Mouse (Mus musculus) C2C12 (cell line): Measurements from ENCODE around the gene Denr. TPM values are rescaled to one million over a fixed set of nuclear protein-coding genes. Genes with fewer than 3 reads are reported as not detected.

Experiments used
- H3K27me3 ChIP-seq: one replicate; pipeline ENCODE4 v1.6.1; 2011; ENCODE audit not compliant: control insufficient read depth, insufficient read depth, insufficient read length
- H3K36me3 ChIP-seq: one replicate; pipeline ENCODE4 v1.6.1; 2011; ENCODE audit not compliant: control insufficient read depth, insufficient read depth
- H3K4me3 ChIP-seq: one replicate; pipeline ENCODE4 v1.5.1; 2011; ENCODE audit warnings: mild to moderate bottlenecking, control low read depth; ENCODE audit not compliant: poor library complexity, insufficient read depth, severe bottlenecking
- H3K79me2 ChIP-seq: one replicate; pipeline ENCODE4 v1.6.1; 2011; ENCODE audit not compliant: control insufficient read depth, insufficient read depth
- H3K79me3 ChIP-seq: one replicate; pipeline ENCODE4 v1.6.1; 2011; ENCODE audit warnings: low read depth, control low read depth
- H3ac ChIP-seq: one replicate; pipeline ENCODE3; 2011; ENCODE audit warnings: low read depth; ENCODE audit not compliant: control insufficient read depth, insufficient read length
- CEBPB ChIP-seq: IDR thresholded peaks from one replicate; pipeline ENCODE4 v1.6.1; 2011; ENCODE audit warnings: low read depth, mild to moderate bottlenecking, control low read depth, moderate library complexity
- CTCF ChIP-seq: IDR thresholded peaks from one replicate; pipeline ENCODE4 v1.5.1; 2011; ENCODE audit not compliant: control insufficient read depth, insufficient read depth, insufficient read length
- FOSL1 ChIP-seq: IDR thresholded peaks from one replicate; pipeline ENCODE4 v1.8.0; 2011; ENCODE audit warnings: mild to moderate bottlenecking, low read length; ENCODE audit not compliant: poor library complexity, insufficient read depth, severe bottlenecking
- MAX ChIP-seq: IDR thresholded peaks from one replicate; pipeline ENCODE4 v1.6.1; 2011; ENCODE audit warnings: mild to moderate bottlenecking, control low read depth
- MYOD1 ChIP-seq: IDR thresholded peaks from one replicate; pipeline ENCODE4 v1.6.1; 2011; ENCODE audit warnings: low read depth; ENCODE audit not compliant: control insufficient read depth, insufficient read length
- MYOG ChIP-seq: IDR thresholded peaks from one replicate; pipeline ENCODE4 v1.6.1; 2011; ENCODE audit not compliant: control insufficient read depth, insufficient read length; ENCODE audit errors: extremely low read depth
- USF1 ChIP-seq: IDR thresholded peaks from one replicate; pipeline ENCODE4 v1.6.1; 2011; ENCODE audit warnings: low read depth, mild to moderate bottlenecking, control low read depth, moderate library complexity
- polyA plus RNA-seq: library from polyadenylated mRNA; unstranded; fragments of >200 nt; fragmentation: generic; extraction: Trizol; gene quantifications from one replicate; pipeline ENCODE4 v1.2.1, GENCODE M21; 2012; ENCODE audit warnings: missing spikeins

Denr gene
- polyA plus RNA-seq, 1 experiment: 77.0 TPM

DNA sequence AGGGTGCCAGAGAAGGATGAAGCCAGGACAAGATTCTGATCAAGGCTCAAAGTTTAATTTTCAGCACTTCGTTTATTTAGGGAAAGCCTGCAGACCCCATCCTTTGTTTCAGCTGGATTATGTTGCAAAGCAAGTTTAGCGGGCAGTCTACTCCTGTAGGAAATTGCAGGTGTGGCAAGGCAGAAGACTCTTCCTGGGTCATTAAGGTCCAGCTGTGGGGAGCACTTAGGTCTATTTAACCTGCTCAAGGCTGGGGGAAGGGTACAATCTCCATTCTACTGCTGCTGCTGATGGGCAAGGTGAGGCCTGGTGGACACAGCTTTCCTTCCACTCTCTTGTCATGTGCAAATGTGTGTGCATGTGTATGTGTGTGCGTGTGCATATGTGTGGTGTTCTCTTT is 52.0 kb downstream of the Denr start:
- Histone ChIP-seq H3K36me3 (no peaks in the 10 kb centered on the region), H3K79me3 (no peaks in the 10 kb centered on the region), H3K4me3 (no peak overlapping the region), H3K79me2 (no peaks in the 10 kb centered on the region), H3K27me3 (no peaks in the 10 kb centered on the region), H3ac (no peak overlapping the region)
- no peak for TF ChIP-seq FOSL1
- TF ChIP-seq CEBPB: no peak
- no peak for TF ChIP-seq CTCF
- TF ChIP-seq MYOD1: no peak
- TF ChIP-seq USF1: no peak
- TF ChIP-seq MAX: no peak
- TF ChIP-seq MYOG: no peak

DNA sequence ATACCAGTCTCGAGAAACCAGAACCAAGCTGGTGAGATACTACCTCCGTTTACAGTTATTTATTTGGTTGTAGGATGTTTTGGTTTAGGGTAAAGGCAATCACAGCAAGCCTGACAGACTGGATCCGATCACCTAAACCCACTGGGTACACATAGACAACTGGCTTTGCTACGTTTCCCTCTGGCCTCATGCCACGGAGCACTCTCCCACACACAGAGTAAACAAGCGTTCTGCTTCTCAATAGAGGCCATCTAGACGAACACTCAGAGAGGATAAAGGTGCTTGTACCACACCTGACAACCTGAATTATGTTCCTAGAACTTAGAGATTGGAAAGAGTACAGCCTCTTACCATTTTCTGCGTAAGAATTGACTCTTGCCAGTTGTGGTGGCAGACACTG is 53.2 kb downstream of the Denr start:
- TF ChIP-seq USF1 (no peak), MYOG (no peak), FOSL1 (no peak), CTCF (no peak), MAX (no peak), MYOD1 (no peak), CEBPB (no peak)
- Histone ChIP-seq H3K4me3 (no peak overlapping the region), H3K79me3 (no peaks in the 10 kb centered on the region), H3K79me2 (no peaks in the 10 kb centered on the region), H3K36me3 (no peaks in the 10 kb centered on the region), H3ac (no peak overlapping the region), H3K27me3 (no peaks in the 10 kb centered on the region)

DNA sequence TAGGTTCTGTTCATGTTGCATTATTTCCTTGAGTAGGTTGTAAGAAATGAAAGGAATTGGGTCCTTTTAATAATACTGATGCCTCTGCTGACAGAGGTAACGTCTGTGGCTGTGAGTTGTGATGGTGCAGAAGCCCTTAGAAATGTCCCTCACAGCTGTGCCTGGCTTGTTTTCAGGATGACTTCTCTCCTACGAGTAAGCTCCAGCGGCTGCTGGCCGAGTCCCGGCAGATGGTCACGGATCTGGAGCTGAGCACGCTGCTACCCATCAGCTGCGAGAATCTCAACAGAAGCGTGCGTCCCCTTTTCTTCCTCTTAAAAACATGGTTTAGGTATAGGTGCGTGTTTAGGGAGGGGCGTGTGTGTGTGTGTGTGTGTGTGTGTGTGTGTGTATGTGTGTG is 54.1 kb downstream of the Denr start:
- Histone ChIP-seq H3K79me3 (no peaks in the 10 kb centered on the region), H3K36me3 (no peaks in the 10 kb centered on the region), H3ac (no peak overlapping the region), H3K79me2 (no peaks in the 10 kb centered on the region), H3K4me3 (no peak overlapping the region), H3K27me3 (no peaks in the 10 kb centered on the region)
- TF ChIP-seq CEBPB (no peak), USF1 (no peak), CTCF (no peak), MYOG (no peak), MAX (no peak), FOSL1 (no peak), MYOD1 (no peak)

DNA sequence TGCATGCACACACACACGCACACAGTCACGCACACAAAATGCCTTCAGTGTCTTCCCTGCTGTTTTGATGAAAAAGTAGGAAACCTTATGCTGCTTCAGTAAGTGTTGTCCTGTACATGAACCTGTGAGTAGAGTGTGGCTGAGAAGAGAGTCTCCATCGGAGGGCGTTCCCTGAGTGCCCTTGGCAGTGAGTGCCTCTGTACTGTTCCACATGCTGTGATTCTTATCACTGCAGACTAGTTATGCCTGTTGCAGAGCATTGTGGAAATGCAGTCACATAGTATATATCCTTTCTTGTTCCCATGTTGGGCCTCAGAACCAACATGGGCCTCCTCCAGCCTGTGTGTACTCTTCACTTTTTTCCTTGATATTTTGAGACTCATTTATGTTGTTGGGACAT is 57.2 kb downstream of the Denr start:
- H3K27me3 ChIP-seq: no peaks in the 10 kb centered on the region
- H3ac ChIP-seq: no peak overlapping the region
- no peak for TF ChIP-seq MYOD1
- TF ChIP-seq MYOG: no peak
- TF ChIP-seq FOSL1: no peak
- TF ChIP-seq CTCF: no peak
- no peak for TF ChIP-seq CEBPB
- TF ChIP-seq USF1: no peak
- no peaks in the 10 kb centered on the region for H3K79me3 ChIP-seq
- H3K79me2 ChIP-seq: no peaks in the 10 kb centered on the region
- no peak overlapping the region for H3K4me3 ChIP-seq
- H3K36me3 ChIP-seq: no peaks in the 10 kb centered on the region

DNA sequence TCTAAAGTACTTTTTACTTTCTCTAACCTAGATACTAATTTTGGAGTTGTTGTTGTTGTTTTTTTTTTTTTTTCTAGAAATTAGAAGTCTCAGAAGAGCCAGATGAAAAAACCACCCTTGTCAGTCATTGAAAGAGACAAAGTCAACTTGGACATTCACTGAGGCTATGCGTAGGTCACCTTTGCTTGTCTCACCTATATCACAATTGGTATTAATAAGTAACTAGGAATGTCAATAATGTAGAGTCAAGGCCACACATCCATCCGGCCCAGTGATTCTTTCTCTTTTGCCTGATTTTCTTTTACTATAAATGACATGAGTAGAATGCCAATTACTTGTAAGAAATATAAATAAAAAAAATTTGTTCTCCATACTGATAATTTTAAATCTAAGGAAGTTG is 59.8 kb downstream of the Denr start:
- no peak for TF ChIP-seq MAX
- TF ChIP-seq CTCF: no peak
- no peaks in the 10 kb centered on the region for H3K36me3 ChIP-seq
- H3ac ChIP-seq: no peak overlapping the region
- H3K27me3 ChIP-seq: no peaks in the 10 kb centered on the region
- H3K4me3 ChIP-seq: no peak overlapping the region
- no peaks in the 10 kb centered on the region for H3K79me3 ChIP-seq
- no peaks in the 10 kb centered on the region for H3K79me2 ChIP-seq

DNA sequence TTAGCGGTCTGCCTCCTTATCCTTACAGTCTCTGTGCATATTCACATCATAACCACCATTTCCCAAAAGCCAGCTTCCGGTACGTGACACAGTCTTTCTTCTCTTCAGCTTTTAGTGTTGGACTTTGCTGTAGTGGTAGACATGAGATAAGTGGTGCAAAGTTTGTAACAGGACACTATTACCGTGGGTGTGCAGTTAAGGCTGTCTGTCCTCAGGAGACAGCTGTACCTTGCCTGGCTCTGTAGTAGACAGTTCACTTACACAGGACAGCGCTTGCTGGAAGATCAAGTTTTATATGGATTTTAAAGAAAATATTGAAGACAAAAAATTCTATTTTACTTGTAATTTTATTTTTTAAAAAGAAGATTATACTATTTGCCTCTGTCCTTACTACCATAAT is 61.5 kb downstream of the Denr start:
- no peaks in the 10 kb centered on the region for H3K27me3 ChIP-seq
- H3ac ChIP-seq: no peak overlapping the region
- no peak for TF ChIP-seq MYOG
- H3K79me2 ChIP-seq: no peaks in the 10 kb centered on the region
- no peaks in the 10 kb centered on the region for H3K36me3 ChIP-seq
- no peaks in the 10 kb centered on the region for H3K79me3 ChIP-seq
- H3K4me3 ChIP-seq: no peak overlapping the region

DNA sequence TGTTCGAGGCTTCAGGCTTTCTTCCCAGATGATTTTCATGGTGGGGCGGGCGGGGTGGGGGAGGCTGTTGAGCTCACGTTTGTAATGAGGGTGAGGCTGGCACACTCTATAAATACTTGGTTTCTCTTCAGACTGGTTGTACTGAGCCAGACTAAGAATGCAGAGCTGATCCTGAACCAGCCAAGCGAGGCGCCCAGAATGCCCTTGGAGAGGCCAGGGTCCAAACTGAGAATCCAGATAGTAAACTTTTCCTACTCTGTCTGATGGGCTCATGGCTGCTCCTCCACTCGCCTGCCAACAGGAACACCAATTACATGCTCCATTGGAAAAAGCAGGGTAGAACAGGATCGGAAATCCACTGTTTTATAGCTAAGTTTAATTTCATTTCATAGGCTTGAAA is 62.2 kb downstream of the Denr start:
- no peak overlapping the region for H3ac ChIP-seq
- no peaks in the 10 kb centered on the region for H3K27me3 ChIP-seq
- H3K79me2 ChIP-seq: peaks cover 3% of the 10 kb centered on the region

More for the DNA sequence above, 62.2 kb downstream of the Denr start:
- H3K4me3 ChIP-seq: no peak overlapping the region
- TF ChIP-seq MAX (no peak), USF1 (no peak), FOSL1 (no peak), CEBPB (no peak), MYOG (no peak), CTCF (no peak), MYOD1 (no peak)
- H3K79me3 ChIP-seq: peaks cover under 1% of the 10 kb centered on the region
- H3K36me3 ChIP-seq: no peaks in the 10 kb centered on the region
